Mouse (Mus musculus): ENCODE data around the gene Gpr158. TPM values are rescaled to one million over a fixed set of nuclear protein-coding genes. Genes with fewer than 3 reads are reported as not detected.

Gpr158 gene
- polyA plus RNA-seq, 1 experiment from 2014 or later: not detected

DNA sequence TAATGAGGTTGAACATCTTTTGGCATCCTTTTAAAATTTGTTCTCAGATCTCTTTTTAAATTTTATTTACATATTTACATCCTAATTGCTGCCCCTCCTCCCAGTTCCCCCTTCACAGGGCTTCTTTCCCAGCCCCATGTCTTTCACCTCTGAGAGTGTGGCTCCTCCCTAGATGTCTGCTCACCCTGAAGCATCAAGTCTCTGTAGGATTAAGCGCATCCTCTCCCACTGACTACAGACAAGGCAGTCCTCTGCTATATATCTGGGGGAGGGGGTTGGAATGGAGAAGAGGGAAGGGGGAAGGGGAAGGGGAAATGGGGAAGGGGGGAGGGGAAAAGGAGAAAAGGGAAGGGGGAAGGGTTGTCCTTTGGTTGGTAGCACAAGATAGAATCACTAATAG, 140.1 kb downstream of the Gpr158 start:
- Histone ChIP-seq H3K4me2 (ENCODE audit: low read length) (no peak overlapping the region), H3K4me3 (replicated peaks; ENCODE audit: low read depth, low read length) (no peak overlapping the region), H3K4me1 (replicated peaks; ENCODE audit: insufficient read depth, low read length) (no peaks in the 10 kb centered on the region), H3K36me3 (ENCODE audit: insufficient read depth, low read length) (no peaks in the 10 kb centered on the region), H3K27me3 (ENCODE audit: insufficient read depth, low read length) (no peaks in the 10 kb centered on the region), H3K9me3 (replicated peaks; ENCODE audit: low read length) (no peaks in the 10 kb centered on the region), H3K27ac (no peak overlapping the region), H3K9ac (ENCODE audit: low read depth, low read length) (no peak overlapping the region)
- no peak for TF ChIP-seq CTCF (IDR thresholded peaks at IDR 0.05; ENCODE audit: low read depth)
- DNase-seq (ENCODE audit: low spot score) (no peak), ATAC-seq (replicated peaks; ENCODE audit: low FRiP score, low read depth) (no peak)
- WGBS: 62% methylated on average over 1 of the region's 1 CpGs

DNA sequence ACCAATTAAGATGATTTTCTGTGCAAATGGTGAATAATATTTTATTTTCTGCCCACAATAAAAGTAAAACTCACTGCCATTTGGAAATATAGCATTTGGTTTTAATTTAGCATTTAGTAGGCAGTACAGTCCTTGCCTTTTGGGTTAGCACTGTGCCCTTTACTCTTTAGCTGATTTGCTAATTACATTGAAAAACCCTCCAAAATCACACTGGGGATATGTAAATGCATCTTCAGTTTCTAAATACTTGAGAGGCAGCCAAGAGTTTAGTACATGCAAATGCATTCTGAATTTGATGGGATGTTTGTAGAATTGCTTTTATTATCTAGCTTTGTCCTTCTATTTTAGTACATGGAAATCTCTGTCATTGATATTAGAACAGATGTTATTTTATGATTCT, 163.4 kb downstream of the Gpr158 start:
- no peak overlapping the region for H3K4me3 ChIP-seq (replicated peaks; ENCODE audit: low read depth, low read length)
- no peaks in the 10 kb centered on the region for H3K27me3 ChIP-seq (ENCODE audit: insufficient read depth, low read length)
- no peaks in the 10 kb centered on the region for H3K4me1 ChIP-seq (replicated peaks; ENCODE audit: insufficient read depth, low read length)
- TF ChIP-seq CTCF (IDR thresholded peaks at IDR 0.05; ENCODE audit: low read depth): no peak
- H3K9me3 ChIP-seq (replicated peaks; ENCODE audit: low read length): no peaks in the 10 kb centered on the region
- no peak overlapping the region for H3K27ac ChIP-seq
- no peak for ATAC-seq (replicated peaks; ENCODE audit: low FRiP score, low read depth)
- no peaks in the 10 kb centered on the region for H3K36me3 ChIP-seq (ENCODE audit: insufficient read depth, low read length)
- no peak overlapping the region for H3K9ac ChIP-seq (ENCODE audit: low read depth, low read length)
- DNase-seq (ENCODE audit: low spot score): no peak
- no peak overlapping the region for H3K4me2 ChIP-seq (ENCODE audit: low read length)

GRCm38 (mm10) chr2:21619180-21619579, 251.8 kb downstream of the Gpr158 start:
- Histone ChIP-seq H3K4me2 (ENCODE audit: low read length) (no peak overlapping the region), H3K4me3 (replicated peaks; ENCODE audit: low read depth, low read length) (no peak overlapping the region), H3K36me3 (ENCODE audit: insufficient read depth, low read length) (no peaks in the 10 kb centered on the region), H3K27ac (no peak overlapping the region), H3K9ac (ENCODE audit: low read depth, low read length) (no peak overlapping the region), H3K4me1 (replicated peaks; ENCODE audit: insufficient read depth, low read length) (no peaks in the 10 kb centered on the region), H3K9me3 (replicated peaks; ENCODE audit: low read length) (no peaks in the 10 kb centered on the region), H3K27me3 (ENCODE audit: insufficient read depth, low read length) (no peaks in the 10 kb centered on the region)
- WGBS: 52% methylated on average over 6 of the region's 6 CpGs
- no peak for ATAC-seq (replicated peaks; ENCODE audit: low FRiP score, low read depth)
- no peak for DNase-seq (ENCODE audit: low spot score)
- no peak for TF ChIP-seq CTCF (IDR thresholded peaks at IDR 0.05; ENCODE audit: low read depth)

GRCm38 (mm10) chr2:21632136-21632535, 264.8 kb downstream of the Gpr158 start:
- no peaks in the 10 kb centered on the region for H3K4me1 ChIP-seq (replicated peaks; ENCODE audit: insufficient read depth, low read length)
- H3K9ac ChIP-seq (ENCODE audit: low read depth, low read length): no peak overlapping the region
- H3K9me3 ChIP-seq (replicated peaks; ENCODE audit: low read length): no peaks in the 10 kb centered on the region
- no peak overlapping the region for H3K4me2 ChIP-seq (ENCODE audit: low read length)
- ATAC-seq (replicated peaks; ENCODE audit: low FRiP score, low read depth): no peak
- H3K4me3 ChIP-seq (replicated peaks; ENCODE audit: low read depth, low read length): no peak overlapping the region
- WGBS: 88% methylated on average over 1 of the region's 1 CpGs
- H3K27me3 ChIP-seq (ENCODE audit: insufficient read depth, low read length): no peaks in the 10 kb centered on the region
- no peaks in the 10 kb centered on the region for H3K36me3 ChIP-seq (ENCODE audit: insufficient read depth, low read length)
- DNase-seq (ENCODE audit: low spot score): no peak
- TF ChIP-seq CTCF (IDR thresholded peaks at IDR 0.05; ENCODE audit: low read depth): no peak
- no peak overlapping the region for H3K27ac ChIP-seq

DNA sequence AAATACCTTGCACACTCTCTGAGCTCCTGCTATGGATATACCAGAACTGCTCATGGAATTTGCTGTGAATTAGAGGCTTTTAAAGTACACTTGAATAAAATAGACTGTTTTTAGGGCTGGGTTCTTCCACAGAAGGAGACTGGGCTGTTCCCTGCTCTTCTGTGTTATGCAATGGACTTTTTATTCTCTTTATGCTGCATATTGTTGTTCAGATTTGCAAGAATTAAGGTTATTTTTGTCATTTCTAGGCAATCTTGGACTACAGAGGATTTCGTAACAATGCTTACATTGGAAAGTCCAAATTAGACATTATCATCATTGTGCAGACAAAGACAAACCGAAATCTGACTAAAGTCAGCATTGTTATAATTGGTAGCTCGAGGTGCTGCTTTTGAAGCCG, 298.4 kb downstream of the Gpr158 start:
- no peak overlapping the region for H3K4me2 ChIP-seq (ENCODE audit: low read length)
- no peak overlapping the region for H3K9ac ChIP-seq (ENCODE audit: low read depth, low read length)
- 76% methylated on average over 4 of the region's 4 CpGs for WGBS
- TF ChIP-seq CTCF (IDR thresholded peaks at IDR 0.05; ENCODE audit: low read depth): no peak
- H3K36me3 ChIP-seq (ENCODE audit: insufficient read depth, low read length): no peaks in the 10 kb centered on the region
- H3K27me3 ChIP-seq (ENCODE audit: insufficient read depth, low read length): no peaks in the 10 kb centered on the region
- no peaks in the 10 kb centered on the region for H3K9me3 ChIP-seq (replicated peaks; ENCODE audit: low read length)
- no peak overlapping the region for H3K4me3 ChIP-seq (replicated peaks; ENCODE audit: low read depth, low read length)
- no peaks in the 10 kb centered on the region for H3K4me1 ChIP-seq (replicated peaks; ENCODE audit: insufficient read depth, low read length)
- ATAC-seq (replicated peaks; ENCODE audit: low FRiP score, low read depth): no peak
- no peak for DNase-seq (ENCODE audit: low spot score)
- no peak overlapping the region for H3K27ac ChIP-seq

DNA sequence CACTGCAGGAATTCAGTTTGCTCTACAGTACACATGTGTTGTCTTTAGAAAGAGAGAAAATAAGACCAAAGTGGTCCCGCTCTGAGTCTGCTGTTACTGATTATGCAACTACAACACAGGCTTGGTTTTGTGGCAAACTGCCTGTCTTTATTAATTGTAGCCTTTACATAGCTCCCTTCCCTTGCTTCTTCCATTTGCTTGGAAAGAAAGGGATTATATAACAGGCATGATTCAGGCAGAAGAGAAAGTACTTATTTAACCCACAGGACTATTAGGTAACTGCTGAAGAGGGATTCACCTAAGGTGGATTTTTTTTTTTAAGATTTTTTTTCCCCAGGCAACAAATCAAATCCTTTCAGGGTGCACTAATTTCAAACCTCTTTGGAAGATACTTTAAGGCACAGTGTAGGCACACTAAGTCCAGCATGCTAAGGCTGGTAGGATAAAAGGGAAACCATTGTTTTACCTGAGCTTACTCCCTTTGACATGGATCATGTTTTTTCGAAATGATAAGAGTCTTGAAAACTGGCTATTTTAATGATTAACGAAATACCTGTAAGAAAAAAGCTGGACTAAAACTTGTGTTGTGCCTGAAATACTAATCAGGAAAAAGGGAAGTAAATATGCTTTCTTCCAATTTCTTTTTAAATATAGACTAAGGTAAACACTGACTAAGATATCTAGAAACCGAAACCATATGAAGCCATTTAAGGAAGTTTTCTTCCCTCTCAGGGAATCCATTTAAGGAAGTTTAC, 308.9 kb downstream of the Gpr158 start:
- H3K27me3 ChIP-seq (ENCODE audit: insufficient read depth, low read length): no peaks in the 10 kb centered on the region
- no peak overlapping the region for H3K27ac ChIP-seq
- H3K4me2 ChIP-seq (ENCODE audit: low read length): no peak overlapping the region
- H3K36me3 ChIP-seq (ENCODE audit: insufficient read depth, low read length): no peaks in the 10 kb centered on the region
- no peak for TF ChIP-seq CTCF (IDR thresholded peaks at IDR 0.05; ENCODE audit: low read depth)
- no peak for ATAC-seq (replicated peaks; ENCODE audit: low FRiP score, low read depth)
- H3K4me3 ChIP-seq (replicated peaks; ENCODE audit: low read depth, low read length): no peak overlapping the region
- H3K9me3 ChIP-seq (replicated peaks; ENCODE audit: low read length): no peaks in the 10 kb centered on the region
- no peak for DNase-seq (ENCODE audit: low spot score)
- no peaks in the 10 kb centered on the region for H3K4me1 ChIP-seq (replicated peaks; ENCODE audit: insufficient read depth, low read length)
- 77% methylated on average over 4 of the region's 4 CpGs for WGBS
- no peak overlapping the region for H3K9ac ChIP-seq (ENCODE audit: low read depth, low read length)

- no peak for ATAC-seq (replicated peaks; ENCODE audit: low FRiP score, low read depth)
- H3K9ac ChIP-seq (ENCODE audit: low read depth, low read length): no peak overlapping the region
- 70% methylated on average over 2 of the region's 2 CpGs for WGBS
- H3K27ac ChIP-seq: no peak overlapping the region
- DNase-seq (ENCODE audit: low spot score): no peak
- no peaks in the 10 kb centered on the region for H3K4me1 ChIP-seq (replicated peaks; ENCODE audit: insufficient read depth, low read length)
- H3K27me3 ChIP-seq (ENCODE audit: insufficient read depth, low read length): no peaks in the 10 kb centered on the region
- H3K4me2 ChIP-seq (ENCODE audit: low read length): no peak overlapping the region
- H3K9me3 ChIP-seq (replicated peaks; ENCODE audit: low read length): no peaks in the 10 kb centered on the region
- TF ChIP-seq CTCF (IDR thresholded peaks at IDR 0.05; ENCODE audit: low read depth): no peak
- no peaks in the 10 kb centered on the region for H3K36me3 ChIP-seq (ENCODE audit: insufficient read depth, low read length)
- no peak overlapping the region for H3K4me3 ChIP-seq (replicated peaks; ENCODE audit: low read depth, low read length)
Measured at GRCm38 (mm10) chr2:21676839-21677123, 309.4 kb downstream of the Gpr158 start.

Measured in kidney, postnatal 0 days (tissue).